Mouse (Mus musculus) neural tube, embryonic 13.5 days (tissue): ENCODE data around the gene Jak2. TPM values are rescaled to one million over a fixed set of nuclear protein-coding genes. Genes with fewer than 3 reads are reported as not detected.

Experiments used
- ATAC-seq: fragments of 200-750 bp; cut with Nextera tagmentation; 2 replicates; pipeline ENCODE4 v1.8.0; 2017; ENCODE audit warnings: low read depth, mild to moderate bottlenecking, moderate TSS enrichment, moderate library complexity
- H3K27ac ChIP-seq: fragments of 300-500 bp; sonication (generic); replicated peaks from 2 replicates; pipeline ENCODE4 v1.5.1; 2015; ENCODE audit warnings: moderate library complexity, mild to moderate bottlenecking, inconsistent platforms
- H3K27me3 ChIP-seq: fragments of 300-500 bp; sonication (generic); 2 replicates; pipeline ENCODE4 v1.6.1; 2015; ENCODE audit warnings: mild to moderate bottlenecking, inconsistent platforms
- H3K36me3 ChIP-seq: fragments of 300-500 bp; sonication (generic); 2 replicates; pipeline ENCODE4 v1.6.1; 2015; ENCODE audit warnings: mild to moderate bottlenecking, inconsistent platforms
- H3K4me1 ChIP-seq: fragments of 300-500 bp; sonication (generic); replicated peaks from 2 replicates; pipeline ENCODE4 v1.6.1; 2015; ENCODE audit warnings: inconsistent platforms
- H3K4me2 ChIP-seq: fragments of 300-500 bp; sonication (generic); 2 replicates; pipeline ENCODE4 v1.6.1; 2015; ENCODE audit warnings: inconsistent platforms, mild to moderate bottlenecking, moderate library complexity
- H3K4me3 ChIP-seq: fragments of 300-500 bp; sonication (generic); 2 replicates; pipeline ENCODE4 v1.5.1; 2015; ENCODE audit warnings: mild to moderate bottlenecking, inconsistent platforms
- H3K9ac ChIP-seq: fragments of 300-500 bp; sonication (generic); 2 replicates; pipeline ENCODE4 v1.6.1; 2015; ENCODE audit warnings: moderate library complexity, mild to moderate bottlenecking, inconsistent platforms
- H3K9me3 ChIP-seq: fragments of 300-500 bp; sonication (generic); 2 replicates; pipeline ENCODE4 v1.6.1; 2016; ENCODE audit warnings: inconsistent platforms
- WGBS: fragments of 180-500 bp; shearing (Covaris S2); methylation state at CpG from one replicate; pipeline ENCODE4 v1.1.7; 2015; 5-methylcytosine and 5-hydroxymethylcytosine counted together
- polyA plus RNA-seq: library from polyadenylated mRNA; unstranded; fragments of >200 nt; fragmentation: Nextera tagmentation; extraction: Ambion mirVana; gene quantifications from 2 replicates; pipeline ENCODE4 v1.2.1, GENCODE M21; 2015

The Jak2 gene
- polyA plus RNA-seq, 1 experiment from 2014 or later = 12.5 TPM

DNA sequence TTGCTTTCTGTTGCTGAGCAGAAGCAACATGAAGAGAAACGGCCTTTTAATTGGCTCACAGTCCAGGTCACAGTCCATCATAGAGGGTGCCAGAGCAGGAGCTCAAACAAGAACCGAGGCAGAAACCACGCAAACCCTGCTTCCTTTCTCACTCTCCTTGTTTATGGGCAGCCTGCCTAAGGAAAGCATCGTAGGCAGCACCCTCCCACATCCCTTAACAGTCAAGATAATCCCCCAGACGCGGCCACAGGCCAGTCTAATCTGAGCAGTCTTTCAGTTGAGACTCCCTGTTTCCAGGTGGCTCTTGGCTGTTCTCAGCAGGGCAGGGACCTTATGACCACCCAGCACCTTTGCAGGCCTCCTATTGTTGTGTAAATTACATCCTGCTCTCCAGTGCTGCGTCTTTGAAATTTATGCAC is 33.8 kb downstream of the Jak2 start:
- Histone ChIP-seq H3K9me3 (no peaks in the 10 kb centered on the region), H3K4me2 (no peak overlapping the region), H3K27ac (no peak overlapping the region), H3K27me3 (no peaks in the 10 kb centered on the region), H3K4me1 (peaks cover 6% of the 10 kb centered on the region; the same call in 1 of the 2 replicates), H3K9ac (no peak overlapping the region), H3K36me3 (peaks cover 39% of the 10 kb centered on the region), H3K4me3 (no peak overlapping the region)
- no peak for ATAC-seq
- 27% methylated on average over 7 of the region's 7 CpGs for WGBS

DNA sequence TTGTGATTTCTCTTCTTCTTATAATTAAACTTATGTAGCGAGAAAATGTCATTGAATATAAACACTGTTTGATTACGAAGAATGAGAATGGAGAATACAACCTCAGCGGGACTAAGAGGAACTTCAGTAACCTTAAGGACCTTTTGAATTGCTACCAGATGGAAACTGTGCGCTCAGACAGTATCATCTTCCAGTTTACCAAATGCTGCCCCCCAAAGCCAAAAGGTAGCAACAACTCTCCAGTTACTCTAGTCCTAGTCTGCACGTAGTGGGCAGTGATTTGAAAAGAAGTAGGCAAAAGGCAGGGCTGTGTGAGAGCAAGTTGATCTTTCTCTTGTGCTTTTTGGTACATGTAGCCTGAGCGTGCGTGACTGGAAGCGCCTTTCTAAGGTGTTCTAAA is 36.2 kb downstream of the Jak2 start:
- H3K4me2 ChIP-seq = no peak overlapping the region
- no peak overlapping the region for H3K27ac ChIP-seq
- 72% methylated on average over 8 of the region's 8 CpGs for WGBS
- H3K4me1 ChIP-seq = peaks cover 6% of the 10 kb centered on the region; the same call in 1 of the 2 replicates
- ATAC-seq = no peak
- no peak overlapping the region for H3K4me3 ChIP-seq
- no peaks in the 10 kb centered on the region for H3K27me3 ChIP-seq
- H3K36me3 ChIP-seq = peaks cover 50% of the 10 kb centered on the region
- no peak overlapping the region for H3K9ac ChIP-seq
- no peaks in the 10 kb centered on the region for H3K9me3 ChIP-seq

DNA sequence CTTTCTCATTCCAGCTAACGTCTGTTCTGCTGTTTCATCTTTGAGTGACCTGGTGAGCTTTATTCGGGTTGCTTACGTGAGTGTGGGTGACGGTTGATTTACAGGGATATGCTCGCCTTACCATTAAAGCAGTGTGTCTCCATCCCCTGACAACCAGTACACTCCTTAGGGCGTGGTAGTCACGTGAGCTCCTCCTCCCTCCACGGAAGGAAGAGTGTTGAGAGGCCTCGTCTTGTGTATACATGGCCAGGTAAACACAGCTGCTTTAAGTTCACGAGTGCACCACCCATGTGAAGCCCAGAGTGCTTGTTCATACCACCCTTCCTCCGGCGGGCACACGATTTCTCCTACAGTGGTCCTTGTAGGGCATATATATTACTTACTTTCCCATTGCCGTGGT is 39.9 kb downstream of the Jak2 start:
- ATAC-seq = no peak
- Histone ChIP-seq H3K27me3 (no peaks in the 10 kb centered on the region), H3K27ac (no peak overlapping the region), H3K4me3 (no peak overlapping the region), H3K9ac (no peak overlapping the region), H3K9me3 (no peaks in the 10 kb centered on the region), H3K4me2 (no peak overlapping the region), H3K36me3 (peaks cover 50% of the 10 kb centered on the region), H3K4me1 (no peaks in the 10 kb centered on the region)
- 89% methylated on average over 14 of the region's 14 CpGs for WGBS

DNA sequence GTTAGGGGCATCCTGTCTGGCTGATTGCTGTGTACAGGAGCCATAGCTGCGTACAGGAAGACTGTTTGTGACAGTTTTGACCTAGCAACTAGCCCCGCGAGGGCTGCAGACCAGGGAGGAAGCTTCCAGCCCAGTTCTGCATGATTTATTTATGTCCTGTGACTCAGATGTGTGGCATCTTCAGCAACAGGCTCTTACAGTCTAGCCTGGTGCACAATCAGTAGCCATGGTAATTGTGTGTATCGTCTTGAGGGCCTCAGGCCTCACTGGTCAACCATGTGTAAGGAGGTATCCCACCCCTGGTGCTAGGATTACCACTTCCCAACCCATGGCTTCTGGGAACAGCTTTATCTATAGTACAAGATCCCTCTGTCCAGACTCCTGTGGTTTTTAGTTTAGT is 40.9 kb downstream of the Jak2 start:
- ATAC-seq = no peak
- Histone ChIP-seq H3K4me2 (no peak overlapping the region), H3K27ac (no peak overlapping the region), H3K9ac (no peak overlapping the region), H3K36me3 (peaks cover 56% of the 10 kb centered on the region), H3K9me3 (no peaks in the 10 kb centered on the region), H3K4me3 (no peak overlapping the region), H3K27me3 (no peaks in the 10 kb centered on the region), H3K4me1 (no peaks in the 10 kb centered on the region)
- 80% methylated on average over 4 of the region's 4 CpGs for WGBS

DNA sequence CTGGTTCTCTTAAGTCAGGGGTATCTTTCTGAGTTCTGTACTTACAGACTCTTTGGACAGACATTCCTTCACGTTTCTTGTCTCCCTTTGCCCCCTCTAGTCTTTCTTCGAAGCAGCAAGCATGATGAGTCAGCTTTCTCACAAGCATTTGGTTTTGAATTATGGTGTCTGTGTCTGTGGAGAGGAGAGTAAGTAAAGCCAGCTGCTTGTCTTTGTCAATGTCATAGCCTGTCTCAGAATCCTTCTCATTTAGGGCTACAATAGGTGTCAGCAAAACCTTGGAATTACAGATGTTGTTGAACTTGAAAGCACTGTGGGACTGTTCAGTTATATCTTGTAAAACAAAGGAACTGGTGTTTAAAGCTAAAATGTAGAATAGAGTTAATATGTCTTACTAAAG is 43.1 kb downstream of the Jak2 start:
- H3K27me3 ChIP-seq = no peaks in the 10 kb centered on the region
- H3K4me3 ChIP-seq = no peak overlapping the region
- H3K27ac ChIP-seq = no peak overlapping the region
- peaks cover 67% of the 10 kb centered on the region for H3K36me3 ChIP-seq
- no peak overlapping the region for H3K4me2 ChIP-seq
- no peaks in the 10 kb centered on the region for H3K4me1 ChIP-seq
- ATAC-seq = no peak
- 57% methylated on average over 2 of the region's 2 CpGs for WGBS
- no peak overlapping the region for H3K9ac ChIP-seq
- no peaks in the 10 kb centered on the region for H3K9me3 ChIP-seq

DNA sequence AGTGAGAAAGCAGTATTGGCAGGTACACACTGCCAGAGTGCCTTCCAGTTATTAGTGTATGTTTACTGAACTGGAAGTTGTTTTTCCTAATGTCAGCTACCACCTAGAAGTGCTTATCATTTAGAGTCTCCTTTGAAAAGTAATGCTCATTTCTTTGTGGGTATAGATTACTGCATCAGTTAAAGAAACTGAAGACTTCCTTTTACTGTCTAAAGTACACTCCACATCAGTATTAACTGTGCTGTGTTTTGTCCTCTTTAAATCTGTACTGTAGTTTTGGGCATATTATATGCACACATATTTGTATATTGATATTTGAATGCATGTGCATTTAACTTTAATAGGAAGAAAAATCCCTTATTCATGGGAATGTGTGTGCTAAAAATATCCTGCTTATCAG is 44.5 kb downstream of the Jak2 start:
- H3K4me2 ChIP-seq = no peak overlapping the region
- peaks cover 70% of the 10 kb centered on the region for H3K36me3 ChIP-seq
- H3K9me3 ChIP-seq = no peaks in the 10 kb centered on the region
- no peak for ATAC-seq
- H3K27me3 ChIP-seq = no peaks in the 10 kb centered on the region
- H3K4me3 ChIP-seq = no peak overlapping the region
- H3K4me1 ChIP-seq = no peaks in the 10 kb centered on the region
- H3K9ac ChIP-seq = no peak overlapping the region
- H3K27ac ChIP-seq = no peak overlapping the region

DNA sequence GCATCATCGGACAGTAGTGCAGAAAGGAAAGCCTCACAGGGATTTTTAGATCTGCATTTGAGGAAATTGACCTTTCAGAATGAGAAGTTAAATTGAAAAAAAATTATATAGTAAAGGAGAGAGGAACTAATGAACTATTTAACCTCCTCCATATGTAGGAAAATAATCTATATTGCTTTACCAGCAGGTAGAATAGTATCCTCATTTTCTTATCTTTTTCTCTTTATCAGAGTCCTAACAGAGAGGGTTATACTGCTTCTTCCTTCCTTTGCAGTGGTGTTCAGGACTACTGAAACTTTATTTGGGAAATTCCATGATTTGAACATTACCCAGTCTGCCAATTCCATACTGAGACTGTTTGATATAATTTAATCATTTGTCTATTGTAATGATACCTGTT is 45.7 kb downstream of the Jak2 start:
- WGBS = 93% methylated on average over 1 of the region's 1 CpGs
- H3K36me3 ChIP-seq = peaks cover 65% of the 10 kb centered on the region
- no peak for ATAC-seq

DNA sequence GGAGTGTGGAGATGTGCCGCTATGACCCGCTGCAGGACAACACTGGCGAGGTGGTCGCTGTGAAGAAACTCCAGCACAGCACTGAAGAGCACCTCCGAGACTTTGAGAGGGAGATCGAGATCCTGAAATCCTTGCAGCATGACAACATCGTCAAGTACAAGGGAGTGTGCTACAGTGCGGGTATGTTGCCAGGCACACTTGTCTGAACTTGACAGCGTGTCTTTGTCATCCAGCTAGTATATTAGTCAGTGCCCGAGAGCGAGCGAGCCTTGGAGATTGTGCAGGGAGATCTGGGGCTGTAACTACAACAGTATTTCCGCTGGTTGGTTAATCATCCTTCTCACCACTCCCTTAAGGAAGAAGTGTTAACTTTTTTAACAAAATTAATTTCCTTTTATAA is 49.3 kb downstream of the Jak2 start:
- no peak overlapping the region for H3K27ac ChIP-seq
- no peaks in the 10 kb centered on the region for H3K9me3 ChIP-seq
- ATAC-seq = no peak
- no peak overlapping the region for H3K4me2 ChIP-seq
- H3K27me3 ChIP-seq = no peaks in the 10 kb centered on the region
- H3K9ac ChIP-seq = no peak overlapping the region
- H3K4me3 ChIP-seq = no peak overlapping the region
- H3K36me3 ChIP-seq = peaks cover 70% of the 10 kb centered on the region
- WGBS = 90% methylated on average over 13 of the region's 13 CpGs
- H3K4me1 ChIP-seq = no peaks in the 10 kb centered on the region

More for the DNA sequence above, 45.7 kb downstream of the Jak2 start:
- Histone ChIP-seq H3K9me3 (no peaks in the 10 kb centered on the region), H3K4me1 (no peaks in the 10 kb centered on the region), H3K27ac (no peak overlapping the region), H3K4me2 (no peak overlapping the region), H3K4me3 (no peak overlapping the region), H3K27me3 (no peaks in the 10 kb centered on the region), H3K9ac (no peak overlapping the region)

DNA sequence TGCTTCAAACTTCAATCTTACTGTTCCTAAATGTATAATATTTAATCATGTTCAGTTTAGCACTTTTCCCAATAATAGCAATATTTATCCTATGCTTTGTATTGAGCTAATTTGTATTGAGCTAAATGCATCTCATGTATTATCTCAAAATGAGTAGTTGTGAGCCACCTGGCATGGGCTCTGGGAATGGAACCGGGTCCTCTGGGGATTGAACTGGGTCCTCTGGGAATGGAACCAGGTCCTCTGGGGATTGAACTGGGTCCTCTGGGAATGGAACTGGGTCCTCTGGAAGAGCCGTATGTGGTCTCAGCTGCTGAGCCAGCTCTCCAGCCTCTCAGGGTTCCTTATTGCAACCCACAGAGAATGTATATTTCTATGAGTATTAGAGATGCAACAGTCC is 50.5 kb downstream of the Jak2 start:
- no peak overlapping the region for H3K27ac ChIP-seq
- H3K9me3 ChIP-seq = no peaks in the 10 kb centered on the region
- no peaks in the 10 kb centered on the region for H3K4me1 ChIP-seq
- ATAC-seq = no peak
- H3K9ac ChIP-seq = no peak overlapping the region
- H3K4me3 ChIP-seq = no peak overlapping the region
- whole genome bisulfite sequencing = 94% methylated on average over 2 of the region's 2 CpGs
- H3K36me3 ChIP-seq = peaks cover 65% of the 10 kb centered on the region
- no peaks in the 10 kb centered on the region for H3K27me3 ChIP-seq
- no peak overlapping the region for H3K4me2 ChIP-seq

DNA sequence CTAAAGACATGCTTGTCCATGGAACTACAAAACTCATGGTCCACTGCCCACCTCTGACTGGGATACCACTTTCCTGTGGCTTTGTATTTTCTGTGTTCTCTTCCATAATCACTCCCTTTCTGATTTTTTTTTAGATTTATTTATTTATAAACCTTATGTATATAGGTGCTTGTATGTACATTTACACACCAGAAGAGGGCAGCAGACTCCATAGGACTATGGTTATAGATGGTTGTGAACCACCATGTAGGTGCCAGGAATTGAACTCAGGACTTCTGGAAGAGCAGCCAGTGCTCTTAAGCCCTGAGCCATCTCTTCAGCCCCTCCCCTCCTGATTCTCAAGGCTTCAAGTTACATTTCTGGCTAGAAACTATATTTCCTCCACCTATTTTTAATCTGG is 57.2 kb downstream of the Jak2 start:
- Histone ChIP-seq H3K36me3 (peaks cover 56% of the 10 kb centered on the region), H3K4me1 (no peaks in the 10 kb centered on the region; the same call in 1 of the 2 replicates), H3K4me3 (no peak overlapping the region), H3K27ac (no peak overlapping the region), H3K9me3 (no peaks in the 10 kb centered on the region), H3K4me2 (no peak overlapping the region), H3K27me3 (no peaks in the 10 kb centered on the region), H3K9ac (no peak overlapping the region)
- no peak for ATAC-seq

DNA sequence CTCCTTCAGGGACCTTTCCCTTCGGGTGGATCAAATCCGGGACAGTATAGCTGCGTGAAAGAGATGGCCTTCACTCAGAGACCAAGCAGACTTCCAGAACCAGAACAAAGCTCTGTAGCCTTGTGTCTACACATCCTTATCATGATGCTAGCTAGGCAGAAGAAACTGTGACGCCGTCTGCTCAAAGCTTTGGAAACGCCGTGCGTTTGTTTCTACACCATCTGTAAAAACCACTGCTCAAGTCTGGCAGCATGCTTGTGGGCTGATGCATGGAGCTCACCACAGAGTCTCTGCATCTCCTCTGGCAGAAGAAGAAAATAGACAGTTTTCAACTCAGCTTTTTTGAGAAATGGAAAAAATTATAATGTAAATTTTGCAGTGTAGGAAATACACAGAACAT is 60.2 kb downstream of the Jak2 start:
- Histone ChIP-seq H3K4me3 (no peak overlapping the region), H3K4me1 (no peaks in the 10 kb centered on the region; the same call in 1 of the 2 replicates), H3K4me2 (no peak overlapping the region), H3K9me3 (peaks cover 8% of the 10 kb centered on the region), H3K9ac (no peak overlapping the region), H3K36me3 (peaks cover 54% of the 10 kb centered on the region), H3K27me3 (no peaks in the 10 kb centered on the region), H3K27ac (no peak overlapping the region)
- 89% methylated on average over 8 of the region's 8 CpGs for WGBS
- no peak for ATAC-seq

DNA sequence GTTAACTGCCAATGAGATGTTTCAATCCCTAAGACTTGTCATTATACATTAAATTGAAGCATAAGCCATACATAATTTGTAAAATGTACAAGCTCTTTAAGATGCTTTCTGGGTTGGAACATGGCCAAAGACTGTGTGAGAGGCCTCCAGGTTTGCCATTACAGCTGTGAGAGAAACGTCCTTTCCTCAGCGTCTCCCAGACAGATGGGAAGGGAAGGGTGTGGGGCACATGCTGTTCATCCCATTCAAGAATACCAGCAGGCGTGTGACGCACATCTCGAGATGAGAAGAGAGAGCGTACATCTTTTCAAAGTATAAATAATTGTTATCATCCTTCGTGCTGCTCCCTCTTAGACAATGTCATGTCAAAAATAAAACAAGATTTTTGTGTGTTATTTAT is 61.0 kb downstream of the Jak2 start:
- H3K9me3 ChIP-seq = peaks cover 17% of the 10 kb centered on the region
- H3K4me2 ChIP-seq = no peak overlapping the region
- no peak for ATAC-seq
- H3K9ac ChIP-seq = no peak overlapping the region
- H3K4me3 ChIP-seq = no peak overlapping the region
- H3K27me3 ChIP-seq = no peaks in the 10 kb centered on the region
- H3K36me3 ChIP-seq = peaks cover 51% of the 10 kb centered on the region
- 55% methylated on average over 7 of the region's 7 CpGs for WGBS
- H3K27ac ChIP-seq = no peak overlapping the region
- no peaks in the 10 kb centered on the region; the same call in 1 of the 2 replicates for H3K4me1 ChIP-seq

DNA sequence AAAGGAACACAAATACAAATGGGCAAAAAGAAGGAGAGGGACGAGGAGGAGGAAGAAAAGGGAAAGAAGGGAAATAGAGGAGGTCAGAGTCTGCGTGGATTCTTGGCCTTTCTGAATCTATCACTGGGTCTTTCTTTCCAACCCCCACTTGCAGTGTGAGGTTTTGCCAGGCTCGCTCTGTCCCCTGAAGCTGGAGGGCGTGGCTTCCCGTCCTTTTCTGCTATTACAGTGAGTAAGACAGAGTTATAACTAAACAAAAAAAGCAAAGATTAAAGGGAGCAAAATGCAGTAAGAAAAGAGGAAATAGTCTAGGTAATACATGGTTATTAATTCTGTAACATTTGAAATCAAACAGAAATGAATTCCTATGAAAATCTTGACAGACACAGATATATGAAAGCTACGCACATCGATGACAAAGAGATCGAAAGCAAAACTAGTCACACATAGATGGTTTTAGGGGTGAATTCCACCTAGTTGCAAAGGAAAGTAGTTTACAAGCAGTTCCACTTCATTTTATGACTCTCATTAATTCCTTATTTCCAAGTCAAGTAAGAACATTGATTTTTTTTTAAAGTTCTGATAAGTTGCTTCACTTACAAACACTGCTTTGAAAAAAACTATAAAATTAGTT is 71.9 kb downstream of the Jak2 start:
- H3K36me3 ChIP-seq = no peaks in the 10 kb centered on the region
- H3K9me3 ChIP-seq = no peaks in the 10 kb centered on the region
- ATAC-seq = no peak
- peaks cover 6% of the 10 kb centered on the region; the same call in 1 of the 2 replicates for H3K27me3 ChIP-seq
- no peak overlapping the region for H3K27ac ChIP-seq
- WGBS = 78% methylated on average over 8 of the region's 8 CpGs
- peaks cover 7% of the 10 kb centered on the region for H3K4me1 ChIP-seq
- no peak overlapping the region for H3K9ac ChIP-seq
- no peak overlapping the region for H3K4me3 ChIP-seq
- no peak overlapping the region for H3K4me2 ChIP-seq
